Mouse (Mus musculus): ENCODE results near the gene Igf2bp2. TPM values are rescaled to one million over a fixed set of nuclear protein-coding genes. Genes with fewer than 3 reads are reported as not detected.

Igf2bp2 gene
- polyA plus RNA-seq, 1 experiment = 89.0 TPM

- no peak overlapping the region for H3K9ac ChIP-seq (ENCODE audit: low read depth, poor library complexity, severe bottlenecking)
- no peak for TF ChIP-seq CTCF (IDR thresholded peaks at IDR 0.05; ENCODE audit: low read depth, low read length)
- no peak for TF ChIP-seq POLR2A (IDR thresholded peaks at IDR 0.05; ENCODE audit: insufficient read depth, low read length)
- no peak for TF ChIP-seq EP300 (IDR thresholded peaks at IDR 0.05; ENCODE audit: insufficient read depth, low read depth, low read length)
- H3K9me3 ChIP-seq (replicated peaks; ENCODE audit: control insufficient read depth, insufficient read depth, low read length, poor library complexity, severe bottlenecking) = no peaks in the 10 kb centered on the region
- H3K27ac ChIP-seq (ENCODE audit: insufficient read depth, low read length) = no peak overlapping the region
- H3K27me3 ChIP-seq (ENCODE audit: control insufficient read depth, insufficient read depth, low read length, poor library complexity, severe bottlenecking) = no peaks in the 10 kb centered on the region
- peaks cover 4% of the 10 kb centered on the region for H3K4me1 ChIP-seq (ENCODE audit: control insufficient read depth, insufficient read depth, low read length)
- no peak overlapping the region for H3K4me3 ChIP-seq (ENCODE audit: low read depth, low read length)
- H3K36me3 ChIP-seq (ENCODE audit: control insufficient read depth, insufficient read depth, low read length, poor library complexity, severe bottlenecking) = no peaks in the 10 kb centered on the region
Measured at GRCm38 (mm10) chr16:22060416-22060815, 102.7 kb downstream of the Igf2bp2 start.

DNA sequence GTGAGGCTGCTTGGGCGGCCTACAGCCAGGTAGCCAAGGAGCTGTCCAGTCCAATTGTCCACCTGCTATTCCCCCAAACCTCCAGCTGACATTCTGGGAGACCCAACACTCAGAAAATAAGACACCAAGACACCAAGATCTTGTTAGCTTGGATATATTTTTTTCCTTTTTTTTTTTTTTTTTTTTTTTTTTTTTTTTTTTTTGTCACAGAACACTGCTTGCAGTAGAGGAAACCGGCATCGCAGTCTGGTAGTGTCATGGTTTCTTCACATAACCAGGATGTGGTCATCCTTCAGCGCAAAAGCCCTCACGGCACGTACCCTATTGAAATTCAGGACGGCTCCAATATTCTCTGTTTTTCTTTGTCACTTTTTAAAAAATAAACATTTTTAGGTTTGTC, 104.2 kb downstream of the Igf2bp2 start:
- Histone ChIP-seq H3K9ac (ENCODE audit: low read depth, poor library complexity, severe bottlenecking) (no peak overlapping the region), H3K27me3 (ENCODE audit: control insufficient read depth, insufficient read depth, low read length, poor library complexity, severe bottlenecking) (no peaks in the 10 kb centered on the region), H3K9me3 (replicated peaks; ENCODE audit: control insufficient read depth, insufficient read depth, low read length, poor library complexity, severe bottlenecking) (no peaks in the 10 kb centered on the region), H3K4me1 (ENCODE audit: control insufficient read depth, insufficient read depth, low read length) (peaks cover 4% of the 10 kb centered on the region), H3K4me3 (ENCODE audit: low read depth, low read length) (no peak overlapping the region), H3K36me3 (ENCODE audit: control insufficient read depth, insufficient read depth, low read length, poor library complexity, severe bottlenecking) (no peaks in the 10 kb centered on the region), H3K27ac (ENCODE audit: insufficient read depth, low read length) (no peak overlapping the region)
- no peak for TF ChIP-seq EP300 (IDR thresholded peaks at IDR 0.05; ENCODE audit: insufficient read depth, low read depth, low read length)
- no peak for TF ChIP-seq POLR2A (IDR thresholded peaks at IDR 0.05; ENCODE audit: insufficient read depth, low read length)
- TF ChIP-seq CTCF (IDR thresholded peaks at IDR 0.05; ENCODE audit: low read depth, low read length) = no peak

- Histone ChIP-seq H3K4me1 (ENCODE audit: control insufficient read depth, insufficient read depth, low read length) (peaks cover 4% of the 10 kb centered on the region), H3K27me3 (ENCODE audit: control insufficient read depth, insufficient read depth, low read length, poor library complexity, severe bottlenecking) (no peaks in the 10 kb centered on the region), H3K27ac (ENCODE audit: insufficient read depth, low read length) (no peak overlapping the region), H3K9me3 (replicated peaks; ENCODE audit: control insufficient read depth, insufficient read depth, low read length, poor library complexity, severe bottlenecking) (no peaks in the 10 kb centered on the region), H3K36me3 (ENCODE audit: control insufficient read depth, insufficient read depth, low read length, poor library complexity, severe bottlenecking) (no peaks in the 10 kb centered on the region), H3K4me3 (ENCODE audit: low read depth, low read length) (no peak overlapping the region), H3K9ac (ENCODE audit: low read depth, poor library complexity, severe bottlenecking) (no peak overlapping the region)
- no peak for TF ChIP-seq CTCF (IDR thresholded peaks at IDR 0.05; ENCODE audit: low read depth, low read length)
- no peak for TF ChIP-seq POLR2A (IDR thresholded peaks at IDR 0.05; ENCODE audit: insufficient read depth, low read length)
- TF ChIP-seq EP300 (IDR thresholded peaks at IDR 0.05; ENCODE audit: insufficient read depth, low read depth, low read length) = no peak
Measured at GRCm38 (mm10) chr16:22057498-22057897, 105.6 kb downstream of the Igf2bp2 start.

- H3K9ac ChIP-seq (ENCODE audit: low read depth, poor library complexity, severe bottlenecking) = no peak overlapping the region
Measured at GRCm38 (mm10) chr16:22053411-22053810, 109.7 kb downstream of the Igf2bp2 start.

DNA sequence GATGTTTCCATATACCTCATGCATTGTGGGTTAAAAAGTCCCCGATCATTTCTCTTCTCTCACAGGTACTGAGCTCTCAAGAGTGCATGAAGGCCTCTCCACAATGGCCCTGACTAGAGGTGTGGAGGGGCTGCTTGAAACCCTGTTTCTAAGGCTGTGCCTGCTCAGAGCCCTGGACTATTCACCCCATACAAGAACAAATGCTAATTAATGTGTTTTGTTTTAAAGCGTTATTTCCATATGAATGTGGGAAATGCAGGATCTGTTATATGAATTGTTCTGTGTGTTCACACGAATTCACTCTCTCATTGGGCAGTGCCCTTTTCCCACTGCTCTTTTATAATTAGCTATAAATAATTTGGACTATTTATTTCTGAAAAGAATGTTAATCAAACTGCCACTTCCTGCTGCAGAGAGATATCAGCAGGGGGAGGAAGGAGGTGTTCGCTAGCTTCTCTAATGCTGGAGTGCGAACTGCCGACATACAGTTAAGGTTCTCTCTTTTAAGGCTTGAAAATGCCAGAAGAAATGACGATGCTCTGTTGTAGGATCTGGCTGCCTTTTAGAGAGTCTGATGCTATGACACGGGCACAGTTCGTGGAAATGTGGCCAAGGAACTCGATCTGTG, 116.2 kb downstream of the Igf2bp2 start:
- H3K27ac ChIP-seq (ENCODE audit: insufficient read depth, low read length) = no peak overlapping the region
- peaks cover 18% of the 10 kb centered on the region for H3K36me3 ChIP-seq (ENCODE audit: control insufficient read depth, insufficient read depth, low read length, poor library complexity, severe bottlenecking)
- no peaks in the 10 kb centered on the region for H3K4me1 ChIP-seq (ENCODE audit: control insufficient read depth, insufficient read depth, low read length)
- H3K4me3 ChIP-seq (ENCODE audit: low read depth, low read length) = no peak overlapping the region
- H3K27me3 ChIP-seq (ENCODE audit: control insufficient read depth, insufficient read depth, low read length, poor library complexity, severe bottlenecking) = no peaks in the 10 kb centered on the region
- no peak overlapping the region for H3K9ac ChIP-seq (ENCODE audit: low read depth, poor library complexity, severe bottlenecking)
- no peaks in the 10 kb centered on the region for H3K9me3 ChIP-seq (replicated peaks; ENCODE audit: control insufficient read depth, insufficient read depth, low read length, poor library complexity, severe bottlenecking)
- no peak for TF ChIP-seq CTCF (IDR thresholded peaks at IDR 0.05; ENCODE audit: low read depth, low read length)

More at GRCm38 (mm10) chr16:22053411-22053810, 109.7 kb downstream of the Igf2bp2 start:
- Histone ChIP-seq H3K4me1 (ENCODE audit: control insufficient read depth, insufficient read depth, low read length) (no peaks in the 10 kb centered on the region), H3K36me3 (ENCODE audit: control insufficient read depth, insufficient read depth, low read length, poor library complexity, severe bottlenecking) (no peaks in the 10 kb centered on the region), H3K4me3 (ENCODE audit: low read depth, low read length) (peak overlapping the region; percentile 4; the same call in 1 of the 2 replicates), H3K27ac (ENCODE audit: insufficient read depth, low read length) (no peak overlapping the region), H3K27me3 (ENCODE audit: control insufficient read depth, insufficient read depth, low read length, poor library complexity, severe bottlenecking) (no peaks in the 10 kb centered on the region), H3K9me3 (replicated peaks; ENCODE audit: control insufficient read depth, insufficient read depth, low read length, poor library complexity, severe bottlenecking) (no peaks in the 10 kb centered on the region)
- TF ChIP-seq CTCF (IDR thresholded peaks at IDR 0.05; ENCODE audit: low read depth, low read length) = no peak
- TF ChIP-seq POLR2A (IDR thresholded peaks at IDR 0.05; ENCODE audit: insufficient read depth, low read length) = no peak
- no peak for TF ChIP-seq EP300 (IDR thresholded peaks at IDR 0.05; ENCODE audit: insufficient read depth, low read depth, low read length)

GRCm38 (mm10) chr16:22045930-22046329, 117.2 kb downstream of the Igf2bp2 start:
- Histone ChIP-seq H3K27ac (ENCODE audit: insufficient read depth, low read length) (no peak overlapping the region), H3K4me1 (ENCODE audit: control insufficient read depth, insufficient read depth, low read length) (no peaks in the 10 kb centered on the region), H3K9ac (ENCODE audit: low read depth, poor library complexity, severe bottlenecking) (no peak overlapping the region), H3K4me3 (ENCODE audit: low read depth, low read length) (no peak overlapping the region), H3K36me3 (ENCODE audit: control insufficient read depth, insufficient read depth, low read length, poor library complexity, severe bottlenecking) (peaks cover 24% of the 10 kb centered on the region), H3K27me3 (ENCODE audit: control insufficient read depth, insufficient read depth, low read length, poor library complexity, severe bottlenecking) (no peaks in the 10 kb centered on the region), H3K9me3 (replicated peaks; ENCODE audit: control insufficient read depth, insufficient read depth, low read length, poor library complexity, severe bottlenecking) (no peaks in the 10 kb centered on the region)
- no peak for TF ChIP-seq POLR2A (IDR thresholded peaks at IDR 0.05; ENCODE audit: insufficient read depth, low read length)
- no peak for TF ChIP-seq CTCF (IDR thresholded peaks at IDR 0.05; ENCODE audit: low read depth, low read length)
- no peak for TF ChIP-seq EP300 (IDR thresholded peaks at IDR 0.05; ENCODE audit: insufficient read depth, low read depth, low read length)

Data from ES-Bruce4 (cell line).